Mouse (Mus musculus) limb, embryonic 11.5 days (tissue): ENCODE data around the gene Olfr747. TPM values are rescaled to one million over a fixed set of nuclear protein-coding genes. Genes with fewer than 3 reads are reported as not detected.
"Not testable (repeated sequence)": the region's sequence is repeated elsewhere in the genome, so short reads cannot be mapped to it uniquely, and the experiment has no call there.

ENCODE experiments used
- ATAC-seq: fragments of 200-750 bp; cut with Nextera tagmentation; 2 replicates; pipeline ENCODE4 v1.8.0; 2017; ENCODE audit warnings: low read depth; ENCODE audit not compliant: insufficient number of reproducible peaks, low FRiP score, low TSS enrichment
- DNase-seq: peaks from one replicate; pipeline ENCODE4 v3.0.0-alpha.2; 2015; ENCODE audit warnings: low spot score
- H3K27ac ChIP-seq: fragments of 300-500 bp; sonication (generic); replicated peaks from 2 replicates; pipeline ENCODE4 v1.5.1; 2014; ENCODE audit warnings: low read depth, mild to moderate bottlenecking, low read length
- H3K27me3 ChIP-seq: fragments of 300-500 bp; sonication (generic); 2 replicates; pipeline ENCODE4 v1.6.1; 2014; ENCODE audit warnings: mild to moderate bottlenecking, low read length, mixed read lengths; ENCODE audit not compliant: control insufficient read depth, insufficient read depth
- H3K36me3 ChIP-seq: fragments of 300-500 bp; sonication (generic); 2 replicates; pipeline ENCODE4 v1.6.1; 2014; ENCODE audit warnings: mild to moderate bottlenecking, low read length, moderate library complexity, mixed read lengths; ENCODE audit not compliant: control insufficient read depth, insufficient read depth
- H3K4me1 ChIP-seq: fragments of 300-500 bp; sonication (generic); 2 replicates; pipeline ENCODE4 v1.6.1; 2014; ENCODE audit warnings: low read length, mixed read lengths; ENCODE audit not compliant: control insufficient read depth, insufficient read depth
- H3K4me2 ChIP-seq: fragments of 300-500 bp; sonication (generic); 2 replicates; pipeline ENCODE4 v1.6.1; 2014; ENCODE audit warnings: low read depth, mild to moderate bottlenecking, moderate library complexity; ENCODE audit not compliant: severe bottlenecking
- H3K4me3 ChIP-seq: fragments of 300-500 bp; sonication (generic); 2 replicates; pipeline ENCODE4 v1.5.1; 2014; ENCODE audit warnings: low read depth, low read length
- H3K9ac ChIP-seq: fragments of 300-500 bp; sonication (generic); 2 replicates; pipeline ENCODE4 v1.6.1; 2014; ENCODE audit warnings: mild to moderate bottlenecking, low read length
- H3K9me3 ChIP-seq: fragments of 300-500 bp; sonication (generic); 2 replicates; pipeline ENCODE4 v1.6.1; 2016; ENCODE audit warnings: low read length; ENCODE audit not compliant: control insufficient read depth
- WGBS: fragments of 180-500 bp; shearing (Covaris S2); extraction: QIAGEN DNeasy Blood & Tissue Kit; methylation state at CpG from one replicate; pipeline ENCODE4 v1.1.7; 2014; 5-methylcytosine and 5-hydroxymethylcytosine counted together
- polyA plus RNA-seq: library from polyadenylated mRNA; unstranded; fragments of >200 nt; fragmentation: Nextera tagmentation; extraction: Ambion mirVana; gene quantifications from 2 replicates; pipeline ENCODE4 v1.2.1, GENCODE M21; 2014

Gene Olfr747
- polyA plus RNA-seq: not detected in 2 replicates

GRCm38 (mm10) chr14:50693106-50693505 lies at the start of gene Olfr747:
Olfr747 (minus strand) TSS chr14:50693206.
- Histone ChIP-seq H3K27ac (no peak within 1 kb of the TSS), H3K9me3 (no peaks in the 10 kb centered on the region), H3K4me2 (no peak within 1 kb of the TSS), H3K27me3 (no peaks in the 10 kb centered on the region), H3K4me3 (no peak within 1 kb of the TSS), H3K36me3 (no peaks in the 10 kb centered on the region), H3K9ac (no peak within 1 kb of the TSS), H3K4me1 (no peaks in the 10 kb centered on the region)
- 90% methylated on average over 3 of the region's 3 CpGs for WGBS
- no peak for ATAC-seq
- no peak for DNase-seq

- 82% methylated on average over 2 of the region's 2 CpGs for WGBS
- ATAC-seq (no peak), DNase-seq (no peak)
- no peaks in the 10 kb centered on the region for H3K9me3 ChIP-seq
- no peaks in the 10 kb centered on the region for H3K27me3 ChIP-seq
- no peaks in the 10 kb centered on the region for H3K36me3 ChIP-seq
- H3K4me3 ChIP-seq: no peak overlapping the region
- no peaks in the 10 kb centered on the region for H3K4me1 ChIP-seq
- no peak overlapping the region for H3K27ac ChIP-seq
- H3K9ac ChIP-seq: no peak overlapping the region
- H3K4me2 ChIP-seq: no peak overlapping the region
Measured at GRCm38 (mm10) chr14:50741584-50741983, 48.6 kb upstream of the Olfr747 start.

GRCm38 (mm10) chr14:50740334-50740733 lies 47.3 kb upstream of the Olfr747 start:
- ATAC-seq (no peak), DNase-seq (no peak)
- no peaks in the 10 kb centered on the region for H3K4me1 ChIP-seq
- H3K4me2 ChIP-seq: no peak overlapping the region
- no peaks in the 10 kb centered on the region for H3K9me3 ChIP-seq
- H3K36me3 ChIP-seq: no peaks in the 10 kb centered on the region
- no peak overlapping the region for H3K4me3 ChIP-seq
- H3K9ac ChIP-seq: no peak overlapping the region
- no peak overlapping the region for H3K27ac ChIP-seq
- H3K27me3 ChIP-seq: no peaks in the 10 kb centered on the region
- WGBS: 72% methylated on average over 2 of the region's 2 CpGs

GRCm38 (mm10) chr14:50722371-50722770 lies 29.4 kb upstream of the Olfr747 start:
- WGBS: 83% methylated on average over 3 of the region's 4 CpGs
- H3K36me3 ChIP-seq, H3K4me1 ChIP-seq, H3K4me3 ChIP-seq, DNase-seq, H3K27me3 ChIP-seq, H3K9ac ChIP-seq, H3K27ac ChIP-seq, H3K9me3 ChIP-seq, H3K4me2 ChIP-seq, ATAC-seq: not testable (repeated sequence)

GRCm38 (mm10) chr14:50719875-50720274 lies 26.9 kb upstream of the Olfr747 start:
- H3K9me3 ChIP-seq, H3K36me3 ChIP-seq, H3K4me2 ChIP-seq, H3K9ac ChIP-seq, H3K27ac ChIP-seq, H3K27me3 ChIP-seq, H3K4me1 ChIP-seq, ATAC-seq, H3K4me3 ChIP-seq: not testable (repeated sequence)
- WGBS: 92% methylated on average over 15 of the region's 15 CpGs
- peak; percentile 23 for DNase-seq

- 71% methylated on average over 1 of the region's 1 CpGs for WGBS
- no peak within 1 kb of the TSS for H3K4me3 ChIP-seq
Measured at GRCm38 (mm10) chr14:50707073-50707472, 14.1 kb upstream of the Olfr747 start, which contains the start of gene Olfr748. Olfr748 (plus strand) TSS chr14:50707373.

GRCm38 (mm10) chr14:50646783-50647182 lies 46.2 kb downstream of the Olfr747 start, which contains the start of gene Olfr746:
Olfr746 (plus strand) TSS chr14:50647083.
- no peak within 1 kb of the TSS for H3K4me3 ChIP-seq
- no peak for ATAC-seq
- H3K4me1 ChIP-seq: no peaks in the 10 kb centered on the region
- no peak within 1 kb of the TSS for H3K9ac ChIP-seq
- H3K36me3 ChIP-seq: no peaks in the 10 kb centered on the region
- H3K4me2 ChIP-seq: no peak within 1 kb of the TSS
- DNase-seq: no peak
- no peak within 1 kb of the TSS for H3K27ac ChIP-seq
- H3K27me3 ChIP-seq: no peaks in the 10 kb centered on the region
- H3K9me3 ChIP-seq: no peaks in the 10 kb centered on the region

More at GRCm38 (mm10) chr14:50707073-50707472, 14.1 kb upstream of the Olfr747 start, which contains the start of gene Olfr748:
- H3K9ac ChIP-seq: no peak within 1 kb of the TSS
- no peak within 1 kb of the TSS for H3K27ac ChIP-seq
- no peak within 1 kb of the TSS for H3K4me2 ChIP-seq
- ATAC-seq (no peak), DNase-seq (no peak)
- H3K27me3 ChIP-seq: no peaks in the 10 kb centered on the region
- H3K9me3 ChIP-seq: no peaks in the 10 kb centered on the region
- H3K36me3 ChIP-seq: no peaks in the 10 kb centered on the region
- H3K4me1 ChIP-seq: no peaks in the 10 kb centered on the region

- Histone ChIP-seq H3K4me2 (no peak within 1 kb of the TSS), H3K9me3 (no peaks in the 10 kb centered on the region), H3K4me3 (no peak within 1 kb of the TSS), H3K27me3 (no peaks in the 10 kb centered on the region), H3K27ac (no peak within 1 kb of the TSS), H3K4me1 (no peaks in the 10 kb centered on the region), H3K9ac (no peak within 1 kb of the TSS), H3K36me3 (no peaks in the 10 kb centered on the region)
- WGBS: 83% methylated on average over 2 of the region's 2 CpGs
- no peak for DNase-seq
- ATAC-seq: no peak
Measured at GRCm38 (mm10) chr14:50639088-50639487, 53.9 kb downstream of the Olfr747 start, which contains the start of gene Olfr745. Olfr745 (plus strand) TSS chr14:50639388.
